9 mouse cellular contexts compared by ENCODE assay signal in genomic region chr4:128872992-128873391, GRCm38 (mm10). TPM values are rescaled to one million over a fixed set of nuclear protein-coding genes. Genes with fewer than 3 reads are reported as not detected.
A peak's percentile ranks its signal among the peaks of the same experiment; 100 is the strongest.
DNase-seq lines count a peak whose midpoint lies in the region; ATAC-seq and TF ChIP-seq lines count a peak whose summit lies in the region.
"Had no signal": no experiment of that assay in that cellular context is flagged by ENCODE, and none has a peak within 500 bp of the region (broad histone marks: within the 10 kb centered on the region; RNA-seq: fewer than 3 reads in every experiment).

No protein-coding gene starts in this region.

- H3K9me3 ChIP-seq in heart, embryonic 14.5 days (ENCODE audit: control insufficient read depth, low read length), result no peaks in the 10 kb centered on the region
- no peaks in the 10 kb centered on the region for H3K9me3 ChIP-seq in hindbrain, embryonic 15.5 days
- H3K9me3 ChIP-seq in limb, embryonic 14.5 days (ENCODE audit: control insufficient read depth, low read length), result no peaks in the 10 kb centered on the region

- TF ChIP-seq CTCF in cortical plate, adult 2 months (IDR thresholded peaks at IDR 0.05; ENCODE audit: extremely low read depth, insufficient read depth, low read length), result no peak

- no peak overlapping the region for H3K4me3 ChIP-seq in heart, embryonic 14.5 days (ENCODE audit: control insufficient read depth in 1 of 2, insufficient read depth in 1 of 2, low read depth in 1 of 2, low read length in 2 of 2)
- H3K4me3 ChIP-seq in cortical plate, adult 2 months (ENCODE audit: insufficient read depth, low read length), result peak overlapping the region; percentile 4; the same call in 1 of the 2 replicates
- no peak overlapping the region for H3K4me3 ChIP-seq in hindbrain, embryonic 15.5 days
- no peak overlapping the region; the same call in 1 of the 2 replicates for H3K4me3 ChIP-seq in limb, embryonic 14.5 days (replicated peaks; ENCODE audit: low read length)

- H3K4me2 ChIP-seq in heart, embryonic 14.5 days (ENCODE audit: low read length), result peak overlapping the region; percentile 34; the same call in 1 of the 2 replicates
- H3K4me2 ChIP-seq in hindbrain, embryonic 15.5 days, result peak overlapping the region; percentile 40
- peak overlapping the region; percentile 15; the same call in 1 of the 2 replicates for H3K4me2 ChIP-seq in limb, embryonic 14.5 days (replicated peaks; ENCODE audit: low read depth, low read length, severe bottlenecking)

- peak; percentile 41; the same call in 1 of the 2 replicates for TF ChIP-seq POLR2A in cortical plate, adult 2 months (IDR thresholded peaks at IDR 0.05; ENCODE audit: extremely low read depth, insufficient read depth, low read length)
- TF ChIP-seq POLR2A in limb, embryonic 14.5 days (IDR thresholded peaks at IDR 0.05; ENCODE audit: borderline replicate concordance, extremely low read depth, insufficient read depth, insufficient read length), result no peak

- no peaks in the 10 kb centered on the region for H3K36me3 ChIP-seq in heart, embryonic 14.5 days (ENCODE audit: control insufficient read depth, insufficient read depth, low read length)
- no peaks in the 10 kb centered on the region for H3K36me3 ChIP-seq in hindbrain, embryonic 15.5 days
- no peaks in the 10 kb centered on the region for H3K36me3 ChIP-seq in limb, embryonic 14.5 days (ENCODE audit: control insufficient read depth, insufficient read depth, low read length)

- H3K27ac ChIP-seq in heart, embryonic 14.5 days (replicated peaks in 1 of 2; ENCODE audit: control insufficient read depth in 1 of 2, insufficient read depth in 1 of 2, low read depth in 2 of 2, low read length in 2 of 2), result no peak overlapping the region
- H3K27ac ChIP-seq in cortical plate, adult 2 months (ENCODE audit: insufficient read depth, low read length), result no peak overlapping the region
- peak overlapping the region; percentile 72 for H3K27ac ChIP-seq in hindbrain, embryonic 15.5 days (replicated peaks)
- H3K27ac ChIP-seq in limb, embryonic 14.5 days (replicated peaks; ENCODE audit: low read depth, low read length), result no peak overlapping the region

- 47% methylated on average over 19 of the region's 19 CpGs for WGBS in heart, embryonic 14.5 days
- 43% methylated on average over 19 of the region's 19 CpGs for WGBS in hindbrain, embryonic 15.5 days
- 50% methylated on average over 19 of the region's 19 CpGs for WGBS in limb, embryonic 14.5 days

- DNase-seq in heart, adult 11 months, result no peak
- DNase-seq in limb, embryonic 14.5 days (ENCODE audit: low spot score), result no peak
- no peak for DNase-seq in gastrocnemius, adult 18-20 months (ENCODE audit: low spot score)
- no peak for DNase-seq in thymus, postnatal 4 days
- DNase-seq: gastrocnemius, postnatal 25 days had no signal

- H3K4me1 ChIP-seq in heart, embryonic 14.5 days (ENCODE audit: control insufficient read depth in 2 of 2, insufficient read depth in 2 of 2, low read length in 2 of 2), result no peaks in the 10 kb centered on the region
- H3K4me1 ChIP-seq in cortical plate, adult 2 months (ENCODE audit: control insufficient read depth, insufficient read depth, low read length), result no peaks in the 10 kb centered on the region
- peaks cover 16% of the 10 kb centered on the region for H3K4me1 ChIP-seq in hindbrain, embryonic 15.5 days (replicated peaks)
- H3K4me1 ChIP-seq in limb, embryonic 14.5 days (ENCODE audit: control insufficient read depth, insufficient read depth, low read length), result peaks cover 11% of the 10 kb centered on the region; the same call in 1 of the 2 replicates

- H3K9ac ChIP-seq in heart, embryonic 14.5 days (ENCODE audit: low read length), result no peak overlapping the region
- no peak overlapping the region for H3K9ac ChIP-seq in hindbrain, embryonic 15.5 days
- no peak overlapping the region for H3K9ac ChIP-seq in limb, embryonic 14.5 days (ENCODE audit: low read depth, low read length, severe bottlenecking)

- H3K27me3 ChIP-seq in heart, embryonic 14.5 days (ENCODE audit: control insufficient read depth, insufficient read depth, low read length), result peaks cover 10% of the 10 kb centered on the region; the same call in 1 of the 2 replicates
- H3K27me3 ChIP-seq in hindbrain, embryonic 15.5 days, result no peaks in the 10 kb centered on the region
- H3K27me3 ChIP-seq in limb, embryonic 14.5 days (ENCODE audit: control insufficient read depth, insufficient read depth, low read length), result no peaks in the 10 kb centered on the region

- ATAC-seq in heart, embryonic 14.5 days (ENCODE audit: insufficient number of reproducible peaks, insufficient read depth, low FRiP score, low read depth), result no peak
- ATAC-seq in hindbrain, embryonic 15.5 days (ENCODE audit: low FRiP score, low read depth), result 0 out of 2 replicates have a peak, but pooled peaks have one; percentile 15
- no peak for ATAC-seq in limb, embryonic 14.5 days (ENCODE audit: low FRiP score, low read depth)
- ATAC-seq in CD4-positive, CD25-positive, alpha-beta regulatory T cell, adult 4 months, result no peak

RNA-seq across cellular contexts. Expression of gene Trim62, which starts 10.4 kb away (rescaled TPM):
- 3.5 and 3.6 TPM in 2 replicates for polyA plus RNA-seq in heart, embryonic 14.5 days (2014; fragmentation: Nextera tagmentation; extraction: Ambion mirVana)
- polyA plus RNA-seq in cortical plate, adult 2 months (2012; rRNA removed), result 10.7 and 11.2 TPM in 2 replicates
- polyA plus RNA-seq in hindbrain, embryonic 15.5 days (2015; fragmentation: Nextera tagmentation; extraction: Ambion mirVana), result 24.6 and 28.4 TPM in 2 replicates
- 9.2 and 12.3 TPM in 2 replicates for polyA plus RNA-seq in limb, embryonic 14.5 days (2012; rRNA removed)
- polyA plus RNA-seq in limb, embryonic 14.5 days (2014; fragmentation: Nextera tagmentation; extraction: Ambion mirVana), result 9.2 and 10.0 TPM in 2 replicates
- 1 to 10 TPM; 1.3 to 1.6 TPM for polyA plus RNA-seq in CD4-positive, CD25-positive, alpha-beta regulatory T cell, adult 4 months (2017; shearing (Covaris generic))
- under 1 TPM; 0.34 to 0.45 TPM for total RNA-seq in gastrocnemius, adult 18-20 months (2021)
